Mouse (Mus musculus): ENCODE results near the gene Togaram2. TPM values are rescaled to one million over a fixed set of nuclear protein-coding genes. Genes with fewer than 3 reads are reported as not detected.
A peak's percentile ranks its signal among the peaks of the same experiment; 100 is the strongest.
"Not testable (repeated sequence)": the region's sequence is repeated elsewhere in the genome, so short reads cannot be mapped to it uniquely, and the experiment has no call there.

The Togaram2 gene
- polyA plus RNA-seq (2015; fragmentation: Nextera tagmentation; extraction: Ambion mirVana) = 0.29 and 0.50 TPM in 2 replicates

- Histone ChIP-seq H3K36me3 (no peaks in the 10 kb centered on the region), H3K4me2 (no peak within 1 kb of the TSS)
- ATAC-seq (ENCODE audit: insufficient number of reproducible peaks, low FRiP score, low TSS enrichment, low read depth) = peak; percentile 21; the same call in 1 of the 2 replicates
These were observed at the start of gene Togaram2 for GRCm38 (mm10) chr17:71673092-71673491. Togaram2 (plus strand) TSS chr17:71673261.

GRCm38 (mm10) chr17:71631806-71632205 is 41.3 kb upstream of the Togaram2 start:
- Histone ChIP-seq H3K9ac (no peak overlapping the region), H3K27ac (no peak overlapping the region), H3K9me3 (no peaks in the 10 kb centered on the region), H3K4me3 (no peak overlapping the region), H3K27me3 (no peaks in the 10 kb centered on the region), H3K4me2 (no peak overlapping the region), H3K4me1 (no peaks in the 10 kb centered on the region), H3K36me3 (peaks cover 76% of the 10 kb centered on the region)
- WGBS = 63% methylated on average over 10 of the region's 10 CpGs
- ATAC-seq (ENCODE audit: insufficient number of reproducible peaks, low FRiP score, low TSS enrichment, low read depth) = no peak

More at GRCm38 (mm10) chr17:71673092-71673491, at the start of gene Togaram2:
- H3K27ac ChIP-seq = no peak within 1 kb of the TSS
- no peak within 1 kb of the TSS for H3K4me3 ChIP-seq
- 62% methylated on average over 9 of the region's 9 CpGs for WGBS
- no peaks in the 10 kb centered on the region for H3K27me3 ChIP-seq
- H3K9ac ChIP-seq = no peak within 1 kb of the TSS
- H3K4me1 ChIP-seq = no peaks in the 10 kb centered on the region
- H3K9me3 ChIP-seq = no peaks in the 10 kb centered on the region

GRCm38 (mm10) chr17:71633350-71633749 is 39.7 kb upstream of the Togaram2 start:
- Histone ChIP-seq H3K27ac (no peak overlapping the region), H3K4me3 (no peak overlapping the region), H3K27me3 (no peaks in the 10 kb centered on the region), H3K9ac (no peak overlapping the region), H3K9me3 (no peaks in the 10 kb centered on the region), H3K36me3 (peaks cover 77% of the 10 kb centered on the region), H3K4me1 (no peaks in the 10 kb centered on the region), H3K4me2 (no peak overlapping the region)
- ATAC-seq (ENCODE audit: insufficient number of reproducible peaks, low FRiP score, low TSS enrichment, low read depth) = no peak
- WGBS = 89% methylated on average over 8 of the region's 8 CpGs

- H3K4me3 ChIP-seq = no peak overlapping the region
- WGBS = 95% methylated on average over 8 of the region's 8 CpGs
- no peaks in the 10 kb centered on the region for H3K4me1 ChIP-seq
- no peak for ATAC-seq (ENCODE audit: insufficient number of reproducible peaks, low FRiP score, low TSS enrichment, low read depth)
- H3K36me3 ChIP-seq = peaks cover 81% of the 10 kb centered on the region
- no peak overlapping the region for H3K27ac ChIP-seq
- H3K9me3 ChIP-seq = no peaks in the 10 kb centered on the region
- H3K9ac ChIP-seq = no peak overlapping the region
- H3K27me3 ChIP-seq = no peaks in the 10 kb centered on the region
- H3K4me2 ChIP-seq = no peak overlapping the region
These were observed 36.3 kb upstream of the Togaram2 start for GRCm38 (mm10) chr17:71636786-71637185.

DNA sequence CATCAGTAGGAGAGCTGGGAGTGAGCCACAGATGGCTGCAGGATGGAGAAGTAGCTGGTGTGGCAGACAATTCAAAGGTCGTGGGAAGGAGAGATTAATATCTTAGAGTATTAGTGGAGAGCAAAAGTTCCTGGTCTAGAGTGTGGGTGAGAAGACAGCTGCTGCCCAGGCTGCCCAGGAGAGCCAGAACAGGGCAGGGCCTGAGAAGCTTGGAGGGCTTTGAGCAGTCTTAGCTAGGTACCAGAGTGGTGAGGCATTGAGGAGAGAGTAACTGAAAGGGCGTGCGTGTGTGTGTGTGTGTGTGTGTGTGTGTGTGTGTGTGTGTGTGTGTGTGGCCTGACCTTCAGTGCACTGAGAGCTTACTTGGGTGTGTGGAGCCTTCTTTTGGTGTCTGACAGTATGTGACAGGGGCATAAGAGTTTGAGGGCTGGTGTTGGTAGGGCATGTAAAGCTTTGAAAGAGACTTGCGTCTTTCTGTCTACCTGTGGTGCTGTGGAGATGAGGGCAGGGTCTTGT is 35.3 kb upstream of the Togaram2 start:
- no peak overlapping the region for H3K9ac ChIP-seq
- no peak for ATAC-seq (ENCODE audit: insufficient number of reproducible peaks, low FRiP score, low TSS enrichment, low read depth)
- WGBS = 91% methylated on average over 4 of the region's 4 CpGs
- H3K4me1 ChIP-seq = no peaks in the 10 kb centered on the region
- H3K27me3 ChIP-seq = no peaks in the 10 kb centered on the region
- H3K36me3 ChIP-seq = peaks cover 89% of the 10 kb centered on the region
- no peaks in the 10 kb centered on the region for H3K9me3 ChIP-seq
- no peak overlapping the region for H3K4me2 ChIP-seq
- H3K4me3 ChIP-seq = no peak overlapping the region
- no peak overlapping the region for H3K27ac ChIP-seq

DNA sequence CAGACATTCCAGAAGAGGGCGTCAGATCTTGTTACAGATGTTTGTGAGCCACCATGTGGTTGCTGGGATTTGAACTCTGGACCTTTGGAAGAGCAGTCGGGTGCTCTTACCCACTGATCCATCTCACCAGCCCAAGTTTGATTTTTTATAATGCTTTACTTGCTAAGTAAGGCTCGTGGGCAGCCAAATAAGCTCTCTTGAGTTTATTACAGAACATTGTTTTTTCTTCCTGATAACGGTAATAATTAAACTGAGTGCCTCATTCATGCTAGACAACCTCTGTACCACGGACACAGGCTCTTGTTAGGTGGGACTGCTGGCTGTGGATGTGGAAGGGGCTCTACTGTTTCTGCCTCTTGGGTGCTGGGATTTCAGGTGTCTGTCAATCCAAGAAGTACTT is 34.0 kb upstream of the Togaram2 start:
- H3K4me1 ChIP-seq; H3K9ac ChIP-seq; H3K27ac ChIP-seq; ATAC-seq (ENCODE audit: insufficient number of reproducible peaks, low FRiP score, low TSS enrichment, low read depth); H3K9me3 ChIP-seq; H3K4me2 ChIP-seq; H3K4me3 ChIP-seq; H3K27me3 ChIP-seq: not testable (repeated sequence)
- 77% methylated on average over 5 of the region's 5 CpGs for WGBS
- H3K36me3 ChIP-seq = peaks cover 83% of the 10 kb centered on the region

DNA sequence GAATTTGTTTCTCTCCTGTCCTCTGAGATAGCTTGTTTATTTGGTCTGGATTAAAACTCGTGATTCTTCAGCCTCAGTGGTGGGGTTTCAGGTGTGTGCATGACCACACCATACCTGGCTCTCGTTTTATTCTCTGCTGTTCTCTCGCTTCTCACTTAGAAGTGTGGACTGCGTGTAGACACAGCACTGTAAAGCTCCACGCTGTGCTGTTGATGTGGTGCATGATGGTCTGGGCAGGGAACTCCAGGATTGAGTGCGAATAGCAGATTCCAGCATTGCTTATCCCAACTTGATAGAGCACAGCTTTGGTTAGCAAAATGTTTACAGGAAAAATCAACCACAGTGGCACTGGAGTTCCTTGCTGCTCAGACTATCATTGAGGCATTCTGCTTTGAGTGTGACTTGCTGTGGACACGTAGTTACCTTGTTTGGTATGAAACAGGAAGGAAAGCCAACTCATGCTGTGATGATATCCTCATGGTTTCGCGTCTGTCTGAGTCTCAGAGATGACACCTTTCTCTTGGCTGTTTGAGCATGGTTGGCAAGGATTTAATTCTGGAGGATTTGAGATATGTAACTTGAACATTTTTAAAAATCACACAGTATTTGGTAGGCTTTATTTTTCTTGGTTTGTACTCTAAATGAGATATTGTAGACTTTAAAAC is 32.5 kb upstream of the Togaram2 start:
- Histone ChIP-seq H3K9ac (no peak overlapping the region), H3K36me3 (peaks cover 81% of the 10 kb centered on the region)
- WGBS = 93% methylated on average over 9 of the region's 9 CpGs

GRCm38 (mm10) chr17:71642190-71642589 is 30.9 kb upstream of the Togaram2 start:
- Histone ChIP-seq H3K4me3 (no peak overlapping the region), H3K27me3 (no peaks in the 10 kb centered on the region), H3K4me2 (no peak overlapping the region), H3K9me3 (no peaks in the 10 kb centered on the region), H3K9ac (no peak overlapping the region), H3K4me1 (no peaks in the 10 kb centered on the region), H3K27ac (no peak overlapping the region), H3K36me3 (peaks cover 76% of the 10 kb centered on the region)
- ATAC-seq (ENCODE audit: insufficient number of reproducible peaks, low FRiP score, low TSS enrichment, low read depth) = no peak
- 83% methylated on average over 3 of the region's 3 CpGs for WGBS

More for the DNA sequence above, 32.5 kb upstream of the Togaram2 start:
- Histone ChIP-seq H3K27me3 (no peaks in the 10 kb centered on the region), H3K27ac (no peak overlapping the region), H3K4me3 (no peak overlapping the region), H3K4me2 (no peak overlapping the region), H3K4me1 (no peaks in the 10 kb centered on the region), H3K9me3 (no peaks in the 10 kb centered on the region)
- ATAC-seq (ENCODE audit: insufficient number of reproducible peaks, low FRiP score, low TSS enrichment, low read depth) = no peak

- no peak overlapping the region for H3K27ac ChIP-seq
- no peak overlapping the region for H3K9ac ChIP-seq
- H3K4me2 ChIP-seq = no peak overlapping the region
- no peaks in the 10 kb centered on the region for H3K9me3 ChIP-seq
- H3K27me3 ChIP-seq = no peaks in the 10 kb centered on the region
- WGBS = 86% methylated on average over 9 of the region's 9 CpGs
- H3K4me1 ChIP-seq = no peaks in the 10 kb centered on the region
- ATAC-seq (ENCODE audit: insufficient number of reproducible peaks, low FRiP score, low TSS enrichment, low read depth) = no peak
- H3K36me3 ChIP-seq = peaks cover 56% of the 10 kb centered on the region
- no peak overlapping the region for H3K4me3 ChIP-seq
These were observed 23.1 kb upstream of the Togaram2 start for GRCm38 (mm10) chr17:71650011-71650410.

GRCm38 (mm10) chr17:71652495-71652894 is 20.6 kb upstream of the Togaram2 start:
- no peaks in the 10 kb centered on the region for H3K4me1 ChIP-seq
- H3K27me3 ChIP-seq = no peaks in the 10 kb centered on the region
- H3K36me3 ChIP-seq = peaks cover 56% of the 10 kb centered on the region
- ATAC-seq (ENCODE audit: insufficient number of reproducible peaks, low FRiP score, low TSS enrichment, low read depth) = no peak
- no peaks in the 10 kb centered on the region for H3K9me3 ChIP-seq
- H3K27ac ChIP-seq = no peak overlapping the region
- H3K4me3 ChIP-seq = no peak overlapping the region
- no peak overlapping the region for H3K9ac ChIP-seq
- 73% methylated on average over 2 of the region's 2 CpGs for WGBS
- H3K4me2 ChIP-seq = no peak overlapping the region

DNA sequence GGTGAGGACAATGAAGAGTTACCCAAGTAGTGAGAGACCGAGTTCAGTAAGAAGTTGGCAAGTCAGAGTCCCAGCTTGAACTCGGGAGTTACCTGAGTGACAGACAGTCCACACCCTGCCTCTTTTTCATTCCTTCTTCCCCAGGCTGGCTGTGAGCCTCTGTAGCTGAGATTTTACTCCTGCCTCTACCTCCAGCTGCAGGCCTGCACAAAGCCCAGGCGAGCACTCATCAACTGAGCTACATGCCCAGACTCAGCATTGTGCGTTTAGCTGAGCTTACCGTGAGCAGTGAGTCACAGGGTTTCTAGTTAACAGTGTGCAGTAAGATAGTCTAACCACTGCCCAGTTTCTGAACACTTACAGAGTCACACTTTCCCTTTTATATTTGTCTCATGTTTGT is 20.1 kb upstream of the Togaram2 start:
- no peak overlapping the region for H3K27ac ChIP-seq
- H3K4me3 ChIP-seq = no peak overlapping the region
- no peak overlapping the region for H3K9ac ChIP-seq
- WGBS = 71% methylated on average over 5 of the region's 5 CpGs
- no peaks in the 10 kb centered on the region for H3K9me3 ChIP-seq
- H3K36me3 ChIP-seq = peaks cover 59% of the 10 kb centered on the region
- H3K27me3 ChIP-seq = no peaks in the 10 kb centered on the region
- H3K4me2 ChIP-seq = no peak overlapping the region
- no peak; the same call in 1 of the 2 replicates for ATAC-seq (ENCODE audit: insufficient number of reproducible peaks, low FRiP score, low TSS enrichment, low read depth)
- no peaks in the 10 kb centered on the region for H3K4me1 ChIP-seq

DNA sequence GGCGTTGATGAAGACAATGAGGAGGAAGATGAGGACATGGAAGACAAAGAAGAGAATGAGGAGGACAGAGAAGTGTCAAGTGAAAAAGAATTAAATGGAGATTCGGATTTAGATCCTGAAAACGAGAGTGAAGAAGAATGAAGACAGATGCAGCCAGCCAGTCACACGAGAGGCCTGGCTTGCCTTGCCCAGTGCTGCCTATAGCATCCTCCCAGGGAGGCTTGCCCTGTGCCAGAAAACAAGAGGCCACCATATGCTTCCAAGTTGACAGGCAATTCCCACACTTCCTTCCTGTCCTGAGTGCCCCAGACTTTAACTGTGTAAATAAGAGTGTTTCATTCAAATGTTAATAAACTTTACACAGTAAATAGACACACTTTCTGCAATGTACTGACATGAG is 15.5 kb upstream of the Togaram2 start:
- ATAC-seq (ENCODE audit: insufficient number of reproducible peaks, low FRiP score, low TSS enrichment, low read depth) = no peak
- no peak overlapping the region for H3K27ac ChIP-seq
- 0 out of 2 replicates have a peak, but pooled peaks cover 4% of the 10 kb centered on the region for H3K4me1 ChIP-seq
- no peaks in the 10 kb centered on the region for H3K9me3 ChIP-seq
- no peak overlapping the region for H3K4me2 ChIP-seq
- no peak overlapping the region for H3K4me3 ChIP-seq
- H3K27me3 ChIP-seq = no peaks in the 10 kb centered on the region
- H3K9ac ChIP-seq = no peak overlapping the region
- H3K36me3 ChIP-seq = peaks cover 49% of the 10 kb centered on the region
- 86% methylated on average over 4 of the region's 4 CpGs for WGBS

Measured in limb, embryonic 15.5 days (tissue).